Mouse (Mus musculus) cortical plate, adult 2 months (tissue): ENCODE measurements around the gene Dok4.

ENCODE experiments used
- CTCF ChIP-seq: fragments of 200-500 bp; IDR thresholded peaks from 2 replicates; pipeline ENCODE4 v1.5.1; 2011; ENCODE audit warnings: mild to moderate bottlenecking, control low read depth, low read length; ENCODE audit not compliant: insufficient read depth; ENCODE audit errors: extremely low read depth
- POLR2A ChIP-seq: fragments of 200-500 bp; IDR thresholded peaks from 2 replicates; pipeline ENCODE4 v1.6.1; 2011; ENCODE audit warnings: mild to moderate bottlenecking, low read length, control low read depth; ENCODE audit not compliant: insufficient read depth; ENCODE audit errors: extremely low read depth

- TF ChIP-seq POLR2A (no peak), CTCF (no peak)
Measured at GRCm38 (mm10) chr8:94872576-94872975, 3.6 kb downstream of the Dok4 start.
